ENCODE assay signal across 28 mouse cellular contexts in the genomic region with DNA sequence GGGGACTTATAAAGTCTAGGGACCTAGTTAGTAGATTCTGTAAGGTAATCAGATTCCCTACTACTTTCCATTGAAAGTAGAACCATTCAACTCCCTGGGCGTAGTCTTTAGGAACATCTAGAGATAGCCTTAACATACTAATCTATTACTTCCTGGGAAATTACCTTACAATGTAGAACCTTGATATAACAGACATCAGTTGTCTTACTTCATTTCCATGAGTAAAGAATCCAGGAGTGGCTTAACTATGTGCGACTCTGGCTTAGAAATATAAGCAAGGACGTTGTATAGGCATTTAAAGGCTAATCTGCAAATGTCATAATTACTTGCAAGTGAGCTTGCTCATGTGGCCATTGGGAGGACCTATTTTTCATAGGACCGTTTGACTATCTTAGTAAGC. TPM values are rescaled to one million over a fixed set of nuclear protein-coding genes. Genes with fewer than 3 reads are reported as not detected.
"Had no signal": no experiment of that assay in that cellular context is flagged by ENCODE, and none has a peak within 500 bp of the region (broad histone marks: within the 10 kb centered on the region; RNA-seq: fewer than 3 reads in every experiment).

No protein-coding gene starts in this region.

- H3K9ac ChIP-seq: heart, embryonic 13.5 days; heart, embryonic 15.5 days; hindbrain, embryonic 13.5 days; hindbrain, embryonic 15.5 days; intestine, embryonic 15.5 days; limb, embryonic 12.5 days; liver, embryonic 13.5 days had no signal

- H3K36me3 ChIP-seq: heart, embryonic 15.5 days; hindbrain, embryonic 13.5 days; hindbrain, embryonic 15.5 days; intestine, embryonic 15.5 days; limb, embryonic 12.5 days; liver, embryonic 13.5 days had no signal

- H3K4me3 ChIP-seq: heart, adult 2 months; heart, embryonic 13.5 days; heart, embryonic 15.5 days; hindbrain, embryonic 13.5 days; hindbrain, embryonic 15.5 days; intestine, embryonic 15.5 days; layer of hippocampus, adult 2 months; left cerebral cortex, adult 2 months; limb, embryonic 10.5 days; limb, embryonic 12.5 days; liver, embryonic 13.5 days had no signal

- H3K27me3 ChIP-seq: heart, embryonic 13.5 days; heart, embryonic 15.5 days; hindbrain, embryonic 13.5 days; hindbrain, embryonic 15.5 days; intestine, embryonic 15.5 days; limb, embryonic 12.5 days; liver, embryonic 13.5 days had no signal

- H3K9me3 ChIP-seq: heart, embryonic 13.5 days; heart, embryonic 15.5 days; hindbrain, embryonic 13.5 days; hindbrain, embryonic 15.5 days; intestine, embryonic 15.5 days; limb, embryonic 10.5 days; limb, embryonic 12.5 days; liver, embryonic 13.5 days had no signal

- H3K27ac ChIP-seq: heart, adult 2 months; heart, embryonic 13.5 days; heart, embryonic 15.5 days; hindbrain, embryonic 13.5 days; hindbrain, embryonic 15.5 days; hindbrain, postnatal 0 days; intestine, embryonic 15.5 days; layer of hippocampus, adult 2 months; left cerebral cortex, adult 2 months; limb, embryonic 10.5 days; limb, embryonic 12.5 days; liver, embryonic 13.5 days had no signal

- H3K4me2 ChIP-seq: heart, embryonic 11.5 days; heart, embryonic 13.5 days; heart, embryonic 15.5 days; hindbrain, embryonic 13.5 days; hindbrain, embryonic 15.5 days; intestine, embryonic 15.5 days; limb, embryonic 12.5 days; liver, embryonic 11.5 days; liver, embryonic 13.5 days had no signal

- ATAC-seq: hindbrain, postnatal 0 days; inflammation-experienced regulatory T-cells, adult 6 months; intestine, embryonic 15.5 days; intestine, postnatal 0 days had no signal

- DNase-seq: gastrocnemius, postnatal 14 days; gastrocnemius, postnatal 36 days; heart, adult 11 months; heart, adult 2 months; heart, postnatal 14 days; heart, postnatal 36 days; kidney, adult 18-20 months; kidney, adult 8-10 months; kidney, postnatal 10 days; kidney, postnatal 25 days; kidney, postnatal 4 days; liver; liver, embryonic 13.5 days had no signal

RNA-seq across cellular contexts. Expression of a gene that starts 49.0 kb away (rescaled TPM):
- total RNA-seq: hematopoietic stem cell, adult 5-6 weeks had no signal
- polyA plus RNA-seq: inflammation-experienced regulatory T-cells, adult 6 months had no signal
